Mouse (Mus musculus) liver, adult 2 months (tissue): ENCODE measurements at regions not wholly inside any gene's neighbourhood (a gene's known extent, or its start where the extent isn't known, plus 50 kb on each side); places are given as distances from the start of the nearest gene placed in this dataset.

Source experiments
- CTCF ChIP-seq: fragments of 200-500 bp; IDR thresholded peaks from 2 replicates; pipeline ENCODE4 v1.5.1; 2011; ENCODE audit warnings: low read depth, low read length, control low read depth
- POLR2A ChIP-seq: fragments of 200-500 bp; IDR thresholded peaks from 2 replicates; pipeline ENCODE4 v1.6.1; 2011; ENCODE audit warnings: low read length, control low read depth; ENCODE audit not compliant: insufficient read depth; ENCODE audit errors: extremely low read depth

- TF ChIP-seq CTCF (no peak), POLR2A (no peak)
Measured at GRCm38 (mm10) chr12:27796642-27797041, 454.3 kb upstream of the Sox11 start.
